Mouse (Mus musculus) left cerebral cortex, postnatal 36 days (tissue): ENCODE data around the gene Serinc5. TPM values are rescaled to one million over a fixed set of nuclear protein-coding genes. Genes with fewer than 3 reads are reported as not detected.

Experiments
- DNase-seq, 2 experiments: peaks; one replicate each; pipeline ENCODE4 v3.0.0; 2021 to 2022; ENCODE audit warnings: low spot score in 2 of 2, mixed read lengths in 1 of 2
- intact Hi-C: fragments of 180-260 bp; cut with DNase I; formaldehyde crosslinking; loops from one replicate; pipeline ENCODE4 v1.15.1; 2025
- total RNA-seq, 2 experiments: library from RNA; stranded (reverse); gene quantifications; 2 replicates each; pipeline ENCODE4 v1.2.3; 2021

Gene Serinc5
- total RNA-seq, 2 experiments from 2014 or later = 62.4 to 69.0 TPM

GRCm38 (mm10) chr13:92611254-92611784 is 428 bp downstream of the Serinc5 start:
- DNase-seq = peak in 1 of 2 experiments; percentile 32
- intact Hi-C loops = loop anchor here (5.0 kb wide), 1 partner anchor 96 kb away; no protein-coding TSS in a partner anchor

GRCm38 (mm10) chr13:92611917-92612316 is 1.0 kb downstream of the Serinc5 start:
- DNase-seq = no peak
- intact Hi-C loops = loop anchor here (5.0 kb wide), 1 partner anchor 95 kb away; no protein-coding TSS in a partner anchor

DNA sequence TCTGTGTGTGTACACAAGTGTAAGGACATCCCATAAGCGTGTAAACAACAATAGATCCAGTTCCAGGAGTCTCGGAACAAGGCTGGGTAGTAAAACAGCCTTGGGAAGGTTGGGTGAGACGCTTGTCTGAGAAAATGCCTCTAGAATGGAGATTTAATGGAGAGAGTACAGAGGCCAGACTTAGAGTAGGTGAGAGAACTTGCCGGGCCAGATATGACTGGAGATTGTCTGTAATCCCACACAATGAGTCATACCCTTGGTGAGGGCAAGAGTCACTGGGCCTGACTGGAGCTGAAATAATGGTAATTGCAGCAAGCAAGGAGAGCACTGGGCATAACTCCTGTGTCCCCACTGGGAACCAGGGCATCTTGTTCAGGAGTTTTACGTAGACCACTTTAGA is 2.2 kb downstream of the Serinc5 start:
- intact Hi-C loops = loop anchor here (5.0 kb wide), 1 partner anchor 94 kb away; no protein-coding TSS in a partner anchor
- DNase-seq = no peak

DNA sequence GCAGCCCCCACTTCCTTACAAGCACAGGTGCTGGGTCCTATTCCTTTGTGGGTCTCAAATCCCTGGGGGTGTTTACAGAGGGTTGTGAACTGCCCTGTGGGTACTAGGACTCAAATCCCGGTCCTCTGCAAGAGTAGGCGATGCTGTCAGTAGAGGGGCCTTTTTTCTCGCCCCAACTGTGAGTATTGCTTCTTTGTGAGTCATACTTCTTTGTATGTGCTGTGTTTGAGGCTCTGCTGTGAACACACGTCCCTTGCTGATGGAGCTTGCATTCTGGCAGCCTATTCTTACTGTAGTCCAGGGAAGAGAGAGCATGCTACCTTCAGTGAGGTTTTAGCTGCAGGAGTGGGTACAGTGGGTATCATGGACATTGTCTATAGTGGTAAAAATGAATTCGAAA is 4.3 kb downstream of the Serinc5 start:
- intact Hi-C loops = loop anchor here (2.0 kb wide), 1 partner anchor 14 kb away; no protein-coding TSS in a partner anchor
- peak in 1 of 2 experiments; percentile 2 for DNase-seq

GRCm38 (mm10) chr13:92616459-92616858 is 5.6 kb downstream of the Serinc5 start:
- DNase-seq = peak in 1 of 2 experiments; percentile 1
- intact Hi-C loops = no loop called here

GRCm38 (mm10) chr13:92626196-92626595 is 15.3 kb downstream of the Serinc5 start:
- intact Hi-C loops = no loop called here
- DNase-seq = no peak

DNA sequence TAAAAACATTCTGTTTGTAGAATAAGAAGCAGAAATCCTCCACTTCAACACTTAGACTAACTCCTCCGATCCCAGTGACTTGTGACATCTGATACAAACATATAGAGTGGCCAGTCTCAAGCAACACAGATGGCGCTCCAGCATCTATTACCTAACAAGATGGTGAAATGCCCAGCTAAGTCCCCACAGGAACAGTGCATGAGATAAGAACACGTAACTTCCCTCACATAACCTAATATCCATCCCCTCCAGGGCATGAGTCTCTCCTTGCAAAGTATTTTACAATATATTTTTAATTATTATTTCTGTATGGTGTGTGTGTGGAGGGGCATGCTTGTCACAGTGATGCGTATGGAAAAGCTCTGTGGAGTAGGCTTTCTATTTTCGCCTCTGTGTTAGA is 15.8 kb downstream of the Serinc5 start:
- DNase-seq = no peak
- intact Hi-C loops = no loop called here

DNA sequence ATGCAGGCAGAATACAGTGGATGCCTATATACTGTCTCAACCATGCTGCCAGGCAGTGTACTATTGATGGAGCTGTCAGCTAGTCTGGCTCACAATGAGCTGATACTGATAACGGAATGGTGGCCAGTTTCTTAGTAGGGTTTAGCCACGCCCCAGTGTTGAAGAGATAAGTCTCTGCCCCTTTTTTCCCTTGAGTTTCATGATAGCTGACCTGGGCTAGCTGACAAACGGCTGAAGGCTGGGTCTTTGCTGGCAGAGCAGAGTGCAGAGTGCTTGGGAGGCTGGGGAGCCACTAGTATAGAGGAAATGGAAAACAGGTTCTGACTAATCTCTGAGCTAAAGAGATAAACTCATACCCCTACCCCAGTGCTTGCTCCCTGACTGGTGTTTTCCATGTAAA is 18.6 kb downstream of the Serinc5 start:
- peak in 1 of 2 experiments; percentile 2 for DNase-seq
- intact Hi-C loops = loop anchor here (2.0 kb wide), 1 partner anchor 15 kb away; no protein-coding TSS in a partner anchor

GRCm38 (mm10) chr13:92631450-92631849 is 20.6 kb downstream of the Serinc5 start:
- no peak for DNase-seq
- intact Hi-C loops = no loop called here

DNA sequence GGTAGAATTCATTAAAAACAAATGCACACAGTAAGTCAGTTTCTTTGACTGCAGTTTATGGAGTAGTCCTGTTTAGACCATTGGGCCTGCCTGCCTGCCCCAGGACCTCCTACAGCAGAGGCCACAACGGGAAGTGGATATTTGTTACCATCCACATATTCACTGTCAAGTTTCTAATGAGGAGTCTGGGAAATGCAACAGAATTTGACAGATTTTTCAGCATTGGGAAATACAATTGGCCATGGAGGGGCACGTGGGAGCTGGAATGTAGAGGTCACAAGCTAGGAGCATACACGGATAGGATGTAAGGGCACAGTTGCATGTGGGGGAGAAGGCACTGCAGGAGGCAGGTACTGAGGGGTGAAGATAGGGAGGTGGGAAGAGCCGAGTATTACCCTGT is 21.7 kb downstream of the Serinc5 start:
- DNase-seq = no peak
- intact Hi-C loops = no loop called here

GRCm38 (mm10) chr13:92635040-92635439 is 24.1 kb downstream of the Serinc5 start:
- DNase-seq = no peak
- intact Hi-C loops = no loop called here

DNA sequence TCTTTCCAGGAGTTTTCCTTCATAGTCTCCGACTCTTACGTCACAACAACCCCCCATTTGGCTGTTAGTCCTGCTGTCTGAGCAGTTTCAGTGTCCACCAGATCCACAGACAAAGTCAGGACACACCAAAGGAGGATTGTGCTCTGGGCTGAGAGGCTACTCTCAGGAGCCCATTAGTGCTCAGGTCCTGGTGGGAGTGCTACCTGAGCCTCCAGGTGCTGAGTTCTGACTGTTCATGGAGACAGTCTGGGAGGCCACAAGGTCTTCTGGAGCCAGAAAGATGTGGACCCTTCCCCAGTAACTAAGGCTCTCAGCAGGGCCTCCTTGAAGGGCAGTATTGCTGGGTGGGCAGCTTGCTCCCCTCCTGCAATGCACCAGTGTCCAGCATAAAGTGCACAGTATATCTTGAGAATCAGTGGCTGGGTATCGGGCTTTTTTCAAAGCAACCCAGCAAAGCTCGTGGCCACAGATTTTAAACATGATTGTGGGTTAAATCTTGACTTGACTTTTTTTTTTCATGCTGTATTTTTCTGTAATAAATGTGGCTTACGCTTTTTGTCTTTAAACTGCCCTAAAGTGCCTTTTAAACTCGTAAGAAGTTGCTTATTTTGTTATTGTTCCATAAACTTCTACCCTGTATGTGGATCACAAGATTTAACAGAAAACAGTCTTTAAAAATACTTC is 25.5 kb downstream of the Serinc5 start:
- intact Hi-C loops = no loop called here
- DNase-seq = no peak

DNA sequence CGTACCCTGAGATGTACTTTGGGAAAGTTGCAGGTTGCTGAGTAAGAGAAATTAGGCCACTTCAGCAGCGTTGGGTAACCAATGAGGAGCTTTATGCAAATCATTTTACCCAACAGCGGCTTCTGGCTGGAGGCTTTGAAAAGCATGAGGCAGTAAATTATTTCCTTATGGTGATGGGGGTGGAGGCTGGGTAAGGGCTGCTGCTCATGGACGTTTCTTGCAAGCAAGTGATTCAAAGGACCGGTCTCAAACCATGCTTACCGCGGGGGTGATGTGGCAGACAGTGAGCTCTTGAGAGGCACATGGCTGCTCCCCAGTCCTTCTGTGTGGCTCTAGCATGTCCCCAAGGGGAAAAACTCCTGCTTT is 26.0 kb downstream of the Serinc5 start:
- DNase-seq = peak; percentile 45 to 53
- intact Hi-C loops = no loop called here

GRCm38 (mm10) chr13:92639093-92640014 is 28.5 kb downstream of the Serinc5 start:
- DNase-seq = peak; percentile 77 to 79
- intact Hi-C loops = no loop called here

DNA sequence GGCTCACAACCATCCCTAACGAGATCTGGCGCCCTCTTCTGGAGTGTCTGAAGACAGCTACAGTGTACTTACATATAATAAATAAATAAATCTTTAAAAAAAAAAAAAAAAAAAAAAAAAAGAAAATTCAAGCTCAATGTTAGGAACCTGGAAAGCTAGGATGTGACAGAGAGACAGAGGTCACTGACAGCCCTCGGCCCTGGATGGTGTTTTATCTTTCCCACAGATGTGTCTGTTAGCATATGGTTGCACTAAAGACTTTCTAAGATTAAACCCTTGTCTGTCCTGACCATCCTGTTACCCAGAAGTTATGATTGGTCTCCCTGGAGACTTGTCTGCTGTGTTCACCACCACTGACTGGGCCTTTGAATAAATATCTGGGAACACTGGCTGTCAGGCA is 33.3 kb downstream of the Serinc5 start:
- intact Hi-C loops = no loop called here
- DNase-seq = no peak

DNA sequence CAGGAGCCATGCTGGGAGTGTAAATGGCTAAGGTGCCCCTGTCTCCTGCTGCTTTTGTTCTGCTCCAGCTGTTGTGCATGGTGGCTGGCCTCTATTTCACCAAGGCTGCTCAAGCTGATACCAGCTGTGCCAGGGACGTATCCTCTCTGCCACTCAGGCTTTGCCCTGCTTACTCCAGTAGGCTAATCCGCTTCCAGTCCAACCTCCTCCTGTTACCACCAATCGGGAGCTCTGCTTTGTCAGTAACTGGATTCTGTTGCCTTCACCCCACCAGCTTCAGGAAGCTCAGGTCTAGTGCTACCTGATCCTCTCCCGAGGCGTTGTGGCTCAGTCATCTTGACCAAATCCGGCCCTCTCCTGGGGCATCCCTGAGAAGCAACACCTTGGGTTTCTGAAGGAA is 33.9 kb downstream of the Serinc5 start:
- intact Hi-C loops = no loop called here
- DNase-seq = no peak

- DNase-seq = no peak
- intact Hi-C loops = no loop called here
Measured at GRCm38 (mm10) chr13:92647695-92648094, 36.8 kb downstream of the Serinc5 start.

GRCm38 (mm10) chr13:92649111-92649510 is 38.2 kb downstream of the Serinc5 start:
- intact Hi-C loops = no loop called here

DNA sequence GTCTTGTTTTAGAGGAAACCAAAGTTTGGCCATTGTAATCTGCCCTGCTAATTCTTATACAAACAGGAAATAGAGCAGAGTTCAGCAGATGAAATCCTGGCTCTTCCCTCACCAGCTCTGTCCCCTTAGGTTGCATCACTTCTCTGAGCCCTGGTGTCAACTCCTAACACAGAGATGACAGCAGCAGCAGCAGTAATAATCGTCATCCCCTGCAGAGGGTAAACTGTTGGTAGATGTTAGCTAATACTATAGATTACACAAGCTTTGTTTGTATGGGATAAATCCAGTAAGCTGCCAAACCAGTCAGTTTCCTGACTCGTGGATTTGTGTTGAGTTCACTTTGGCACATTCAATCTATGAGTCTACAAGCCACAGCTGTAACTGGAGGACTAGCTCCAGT is 40.1 kb downstream of the Serinc5 start:
- intact Hi-C loops = no loop called here
- no peak for DNase-seq

More at GRCm38 (mm10) chr13:92649111-92649510, 38.2 kb downstream of the Serinc5 start:
- no peak for DNase-seq

- intact Hi-C loops = no loop called here
- no peak for DNase-seq
Measured at GRCm38 (mm10) chr13:92652498-92652897, 41.6 kb downstream of the Serinc5 start.
